Mouse (Mus musculus): ENCODE results near the gene Jag1.

DNA sequence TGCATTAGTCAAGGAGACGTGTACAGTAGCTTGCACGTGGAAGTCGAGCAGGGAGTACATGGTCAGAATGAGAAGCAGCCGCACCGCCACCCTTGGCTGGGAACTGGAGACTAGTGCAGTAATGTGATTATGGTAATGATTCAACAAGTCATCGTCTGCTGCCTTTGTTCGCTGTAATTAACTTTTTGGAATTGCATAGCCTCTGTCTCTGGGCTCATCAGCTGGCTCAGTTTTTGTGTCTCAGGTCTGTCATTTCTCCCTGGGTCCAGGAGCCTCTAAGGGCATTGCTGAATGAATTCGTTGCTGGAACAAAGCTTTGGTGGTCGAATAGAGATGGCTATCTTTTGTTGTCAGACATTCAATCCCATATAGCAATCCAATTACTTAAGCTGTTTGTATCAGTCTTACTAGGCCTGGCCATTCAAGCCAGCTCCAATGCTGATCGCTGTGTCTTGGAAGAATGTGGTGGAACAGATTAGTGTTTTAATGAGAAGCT is 36.8 kb upstream of the Jag1 start:
- TF ChIP-seq CTCF (IDR thresholded peaks at IDR 0.05; ENCODE audit: extremely low read depth, insufficient read depth, low read length), result no peak
- TF ChIP-seq POLR2A (IDR thresholded peaks at IDR 0.05; ENCODE audit: extremely low read depth, insufficient read depth, low read length), result no peak
